Mouse (Mus musculus) stomach, embryonic 14.5 days (tissue): Measurements from ENCODE around the gene Slc10a6. TPM values are rescaled to one million over a fixed set of nuclear protein-coding genes. Genes with fewer than 3 reads are reported as not detected.

Source experiments
- ATAC-seq: fragments of 200-750 bp; cut with Nextera tagmentation; 2 replicates; pipeline ENCODE4 v1.8.0; 2017; ENCODE audit warnings: low read depth, moderate TSS enrichment; ENCODE audit not compliant: insufficient number of reproducible peaks, insufficient read depth, low FRiP score
- H3K27ac ChIP-seq: fragments of 300-500 bp; sonication (generic); 2 replicates; pipeline ENCODE4 v1.5.1; 2014; ENCODE audit warnings: mild to moderate bottlenecking, low read length, moderate library complexity, mixed read lengths
- H3K27me3 ChIP-seq: fragments of 300-500 bp; sonication (generic); 2 replicates; pipeline ENCODE4 v1.6.1; 2014; ENCODE audit warnings: low read length, control low read depth, mixed read lengths; ENCODE audit not compliant: control insufficient read depth, insufficient read depth
- H3K36me3 ChIP-seq: fragments of 300-500 bp; sonication (generic); 2 replicates; pipeline ENCODE4 v1.6.1; 2014; ENCODE audit warnings: mild to moderate bottlenecking, control low read depth, low read length, moderate library complexity, mixed read lengths; ENCODE audit not compliant: control insufficient read depth, insufficient read depth
- H3K4me1 ChIP-seq: fragments of 300-500 bp; sonication (generic); 2 replicates; pipeline ENCODE4 v1.6.1; 2014; ENCODE audit warnings: low read length, control low read depth, mixed read lengths; ENCODE audit not compliant: control insufficient read depth, insufficient read depth
- H3K4me2 ChIP-seq: fragments of 300-500 bp; sonication (generic); replicated peaks from 2 replicates; pipeline ENCODE4 v1.6.1; 2014; ENCODE audit warnings: low read depth, low read length, control low read depth
- H3K4me3 ChIP-seq: fragments of 300-500 bp; sonication (generic); 2 replicates; pipeline ENCODE4 v1.5.1; 2014; ENCODE audit warnings: low read depth, low read length, control low read depth
- H3K9ac ChIP-seq: fragments of 300-500 bp; sonication (generic); replicated peaks from 2 replicates; pipeline ENCODE4 v1.6.1; 2014; ENCODE audit warnings: low read depth, mild to moderate bottlenecking, control low read depth, low read length, moderate library complexity, mixed read lengths
- H3K9me3 ChIP-seq: fragments of 300-500 bp; sonication (generic); 2 replicates; pipeline ENCODE4 v1.6.1; 2016; ENCODE audit warnings: low read depth, low read length, control low read depth; ENCODE audit not compliant: control insufficient read depth
- WGBS: fragments of 180-500 bp; shearing (Covaris S2); extraction: QIAGEN DNeasy Blood & Tissue Kit; methylation state at CpG from one replicate; pipeline ENCODE4 v1.1.7; 2014; 5-methylcytosine and 5-hydroxymethylcytosine counted together
- polyA plus RNA-seq: library from polyadenylated mRNA; unstranded; fragments of >200 nt; fragmentation: Nextera tagmentation; extraction: Ambion mirVana; gene quantifications from 2 replicates; pipeline ENCODE4 v1.2.1, GENCODE M21; 2014

The Slc10a6 gene
- 0.49 and 0.84 TPM in 2 replicates for polyA plus RNA-seq

DNA sequence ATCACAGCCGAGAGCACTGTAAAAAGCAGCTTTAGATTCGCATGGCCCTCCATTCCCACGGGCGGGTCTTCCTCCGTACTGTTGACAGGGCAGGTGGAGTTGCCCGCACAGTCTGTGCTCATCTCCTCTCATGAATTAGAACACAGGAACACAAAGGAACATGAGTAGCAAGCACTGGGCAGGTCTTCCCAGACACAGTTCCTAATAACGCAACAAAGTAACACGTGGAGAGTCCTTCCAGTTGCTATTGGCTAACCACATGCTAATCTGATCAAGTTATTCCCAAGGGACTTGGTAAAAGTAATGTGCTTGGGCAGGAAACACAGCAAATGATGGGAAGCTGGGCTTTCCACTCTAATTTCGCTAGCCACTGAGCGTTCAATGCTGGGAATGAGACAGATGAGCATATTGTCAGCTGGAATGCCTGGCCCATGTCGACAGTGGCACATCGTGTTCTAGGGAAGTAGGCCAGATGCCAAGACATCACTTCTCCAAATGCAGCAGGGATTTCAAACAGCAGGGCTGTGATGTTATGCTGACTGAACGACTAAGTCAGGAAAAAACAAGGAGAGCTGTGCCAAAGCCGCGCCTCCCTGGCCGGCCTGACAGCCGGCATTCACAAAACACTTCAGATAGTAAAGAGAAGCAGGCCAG lies at the start of gene Slc10a6:
Slc10a6 (minus strand) TSS at position 293 of the 654 bp plus-strand sequence.
- 47% methylated on average over 17 of the region's 17 CpGs for WGBS
- ATAC-seq: peak; percentile 80; the same call in 1 of the 2 replicates
- Histone ChIP-seq H3K9me3 (no peaks in the 10 kb centered on the region), H3K27ac (peak within 1 kb of the TSS; percentile 58; the same call in 1 of the 2 replicates), H3K36me3 (no peaks in the 10 kb centered on the region), H3K9ac (no peak within 1 kb of the TSS), H3K4me2 (no peak within 1 kb of the TSS), H3K4me3 (no peak within 1 kb of the TSS), H3K27me3 (no peaks in the 10 kb centered on the region), H3K4me1 (peaks cover 7% of the 10 kb centered on the region)

- no peak for ATAC-seq
- WGBS: 92% methylated on average over 5 of the region's 5 CpGs
- Histone ChIP-seq H3K27me3 (no peaks in the 10 kb centered on the region), H3K9me3 (no peaks in the 10 kb centered on the region), H3K36me3 (no peaks in the 10 kb centered on the region), H3K4me3 (no peak overlapping the region), H3K4me1 (no peaks in the 10 kb centered on the region), H3K27ac (no peak overlapping the region), H3K9ac (no peak overlapping the region), H3K4me2 (no peak overlapping the region)
Observed at GRCm38 (mm10) chr5:103678974-103679373, 49.8 kb upstream of the Slc10a6 start.

DNA sequence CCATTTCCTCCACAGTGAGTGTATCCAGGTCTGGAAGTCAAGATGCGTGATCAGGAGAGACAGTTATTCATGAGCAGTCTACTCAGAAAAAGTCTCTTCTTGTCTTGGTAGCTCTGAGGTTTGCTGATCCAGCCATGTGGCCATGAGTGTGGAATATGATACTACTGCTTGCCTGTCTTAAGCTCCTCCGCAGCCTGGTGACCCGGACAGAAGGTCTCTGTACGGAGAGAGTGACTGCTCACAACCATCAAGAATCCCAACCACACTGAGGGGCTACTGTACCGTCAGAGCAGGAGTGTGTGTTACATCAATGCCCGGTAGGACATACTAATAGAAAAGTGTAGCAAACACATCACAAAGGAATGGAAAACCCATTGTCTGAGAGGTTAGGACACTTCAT lies 48.7 kb upstream of the Slc10a6 start:
- Histone ChIP-seq H3K9me3 (no peaks in the 10 kb centered on the region), H3K4me2 (no peak overlapping the region), H3K4me1 (no peaks in the 10 kb centered on the region), H3K36me3 (no peaks in the 10 kb centered on the region), H3K4me3 (no peak overlapping the region), H3K27ac (no peak overlapping the region), H3K9ac (no peak overlapping the region), H3K27me3 (no peaks in the 10 kb centered on the region)
- ATAC-seq: no peak
- 79% methylated on average over 6 of the region's 6 CpGs for WGBS

GRCm38 (mm10) chr5:103676289-103676881 lies 47.2 kb upstream of the Slc10a6 start:
- Histone ChIP-seq H3K9ac (no peak overlapping the region), H3K36me3 (no peaks in the 10 kb centered on the region), H3K4me1 (no peaks in the 10 kb centered on the region), H3K9me3 (no peaks in the 10 kb centered on the region), H3K4me3 (no peak overlapping the region), H3K27me3 (no peaks in the 10 kb centered on the region), H3K4me2 (no peak overlapping the region), H3K27ac (no peak overlapping the region)
- ATAC-seq: no peak
- 64% methylated on average over 6 of the region's 6 CpGs for WGBS

GRCm38 (mm10) chr5:103674482-103674881 lies 45.3 kb upstream of the Slc10a6 start:
- Histone ChIP-seq H3K4me3 (no peak overlapping the region), H3K4me1 (no peaks in the 10 kb centered on the region), H3K9me3 (no peaks in the 10 kb centered on the region), H3K27me3 (no peaks in the 10 kb centered on the region), H3K4me2 (no peak overlapping the region), H3K27ac (no peak overlapping the region), H3K9ac (no peak overlapping the region), H3K36me3 (no peaks in the 10 kb centered on the region)
- WGBS: 47% methylated on average over 6 of the region's 6 CpGs
- no peak for ATAC-seq

DNA sequence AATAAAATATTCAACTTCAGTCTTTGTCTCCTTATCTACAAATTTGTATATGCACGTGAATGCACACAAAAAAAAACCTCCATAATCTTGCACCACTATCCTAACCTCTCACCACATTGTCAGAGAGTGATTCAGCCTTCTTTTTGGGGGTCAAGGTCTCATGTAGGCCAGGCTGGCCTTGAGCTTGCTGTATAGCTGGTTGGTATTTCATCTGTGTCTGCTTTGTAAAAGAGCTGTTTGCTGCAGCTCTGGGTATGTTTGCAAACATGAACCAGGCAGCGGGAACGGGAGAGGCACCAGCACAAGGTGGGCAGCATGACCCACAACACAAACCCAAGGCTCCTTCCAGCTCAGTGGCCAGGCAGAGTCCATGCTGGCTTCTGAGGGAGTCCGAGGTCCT lies 44.4 kb upstream of the Slc10a6 start:
- Histone ChIP-seq H3K4me3 (no peak overlapping the region), H3K36me3 (no peaks in the 10 kb centered on the region), H3K27me3 (no peaks in the 10 kb centered on the region), H3K4me1 (no peaks in the 10 kb centered on the region), H3K27ac (no peak overlapping the region), H3K9me3 (no peaks in the 10 kb centered on the region), H3K4me2 (no peak overlapping the region), H3K9ac (no peak overlapping the region)
- WGBS: 73% methylated on average over 4 of the region's 4 CpGs
- ATAC-seq: no peak

- 47% methylated on average over 3 of the region's 3 CpGs for WGBS
- Histone ChIP-seq H3K36me3 (no peaks in the 10 kb centered on the region), H3K9me3 (no peaks in the 10 kb centered on the region), H3K27me3 (no peaks in the 10 kb centered on the region), H3K4me1 (no peaks in the 10 kb centered on the region), H3K4me3 (no peak overlapping the region), H3K4me2 (no peak overlapping the region), H3K9ac (no peak overlapping the region), H3K27ac (peak overlapping the region; percentile 48; the same call in 1 of the 2 replicates)
- ATAC-seq: peak; percentile 71
Observed at GRCm38 (mm10) chr5:103671858-103672257, 42.7 kb upstream of the Slc10a6 start.

DNA sequence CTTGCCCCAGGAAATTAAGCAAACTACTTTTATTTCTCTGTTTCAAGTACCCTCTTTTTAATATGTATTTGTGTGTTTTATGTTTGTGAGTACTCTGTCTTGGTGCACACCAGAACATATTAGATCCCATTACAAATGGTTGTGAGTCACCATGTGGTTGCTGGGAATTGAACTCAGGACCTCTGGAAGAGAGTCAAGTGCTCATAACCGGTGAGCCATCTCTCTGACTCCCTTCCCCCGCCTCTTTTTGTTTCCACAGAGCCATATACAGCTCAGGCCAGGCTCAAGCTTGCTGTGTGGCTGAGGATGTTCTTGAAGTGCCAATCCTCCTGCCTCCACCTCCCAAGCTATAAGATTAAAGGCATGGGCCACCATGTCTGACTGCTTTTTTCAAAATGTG lies 36.7 kb upstream of the Slc10a6 start:
- WGBS: 74% methylated on average over 2 of the region's 2 CpGs
- no peaks in the 10 kb centered on the region for H3K4me1 ChIP-seq
- no peak overlapping the region for H3K4me3 ChIP-seq
- H3K36me3 ChIP-seq: no peaks in the 10 kb centered on the region
- no peak overlapping the region for H3K9ac ChIP-seq
- H3K4me2 ChIP-seq: no peak overlapping the region
- no peaks in the 10 kb centered on the region for H3K27me3 ChIP-seq
- H3K27ac ChIP-seq: no peak overlapping the region
- no peaks in the 10 kb centered on the region for H3K9me3 ChIP-seq
- no peak for ATAC-seq
